Mouse (Mus musculus) adrenal gland, postnatal 4 days (tissue): Measurements from ENCODE around the gene Ppfibp1. TPM values are rescaled to one million over a fixed set of nuclear protein-coding genes. Genes with fewer than 3 reads are reported as not detected.
A peak's percentile ranks its signal among the peaks of the same experiment; 100 is the strongest.

Source experiments
- DNase-seq, 2 experiments: peaks; one replicate each; pipeline ENCODE4 v3.0.0; 2021 to 2022; ENCODE audit warnings: low spot score in 2 of 2, mixed read lengths in 2 of 2
- total RNA-seq, 2 experiments: library from RNA; stranded (reverse); gene quantifications; 2 replicates each; pipeline ENCODE4 v1.2.3; 2021

Ppfibp1 gene
- total RNA-seq, 2 experiments from 2014 or later, result 146 to 152 TPM

GRCm38 (mm10) chr6:147030096-147030885, 142.0 kb downstream of the Ppfibp1 start:
- DNase-seq, result no peak

- no peak for DNase-seq
Observed at GRCm38 (mm10) chr6:147032303-147032925, 144.1 kb downstream of the Ppfibp1 start, which contains the start of gene Rep15. TSS of gene Rep15 (plus strand) at chr6:147032584.

- DNase-seq, result peak; percentile 84 to 86
Observed at GRCm38 (mm10) chr6:147042291-147043290, 154.3 kb downstream of the Ppfibp1 start, which contains the start of gene Mrps35. TSS of gene Mrps35 (plus strand) at chr6:147042764.

GRCm38 (mm10) chr6:147043633-147044032, 155.3 kb downstream of the Ppfibp1 start:
- DNase-seq, result no peak

- DNase-seq, result no peak
Observed at GRCm38 (mm10) chr6:147049239-147049805, 161.0 kb downstream of the Ppfibp1 start.

- no peak for DNase-seq
Observed at GRCm38 (mm10) chr6:147051666-147052065, 163.4 kb downstream of the Ppfibp1 start.

GRCm38 (mm10) chr6:147052440-147052839, 164.2 kb downstream of the Ppfibp1 start:
- DNase-seq, result no peak

GRCm38 (mm10) chr6:147053785-147054646, 165.7 kb downstream of the Ppfibp1 start:
- DNase-seq, result no peak

- no peak for DNase-seq
Observed at GRCm38 (mm10) chr6:147055374-147055977, 167.2 kb downstream of the Ppfibp1 start.

GRCm38 (mm10) chr6:147059326-147059725, 171.0 kb downstream of the Ppfibp1 start:
- no peak for DNase-seq

GRCm38 (mm10) chr6:147061630-147062029, 173.3 kb downstream of the Ppfibp1 start:
- no peak for DNase-seq

- DNase-seq, result no peak
Observed at GRCm38 (mm10) chr6:147062034-147062433, 173.7 kb downstream of the Ppfibp1 start.

GRCm38 (mm10) chr6:147062694-147063093, 174.4 kb downstream of the Ppfibp1 start:
- DNase-seq, result no peak

GRCm38 (mm10) chr6:147064226-147064943, 176.1 kb downstream of the Ppfibp1 start:
- DNase-seq, result no peak

GRCm38 (mm10) chr6:147064944-147065261, 176.6 kb downstream of the Ppfibp1 start:
- no peak for DNase-seq

GRCm38 (mm10) chr6:147075808-147076387, 187.6 kb downstream of the Ppfibp1 start:
- DNase-seq, result no peak

- no peak for DNase-seq
Observed at GRCm38 (mm10) chr6:147076878-147077277, 188.6 kb downstream of the Ppfibp1 start.

GRCm38 (mm10) chr6:147079919-147080318, 191.6 kb downstream of the Ppfibp1 start:
- DNase-seq, result no peak
